Mouse (Mus musculus) G1E (cell line): Measurements from ENCODE around the gene Pdcd11. TPM values are rescaled to one million over a fixed set of nuclear protein-coding genes. Genes with fewer than 3 reads are reported as not detected.

Experiments
- ATAC-seq: 2 replicates; pipeline ENCODE4 v1.8.0; 2016; ENCODE audit warnings: mild to moderate bottlenecking; ENCODE audit not compliant: insufficient number of reproducible peaks, poor library complexity, low FRiP score, severe bottlenecking; ENCODE audit errors: extremely low read depth
- DNase-seq: peaks from one replicate; pipeline ENCODE4 v3.0.0; 2012; ENCODE audit warnings: low spot score
- H3K27me3 ChIP-seq: 2 replicates; pipeline ENCODE4 v1.6.1; 2012; ENCODE audit warnings: mild to moderate bottlenecking, low read length, inconsistent platforms; ENCODE audit not compliant: insufficient read depth
- H3K36me3 ChIP-seq: replicated peaks from 2 replicates; pipeline ENCODE3; 2012; ENCODE audit warnings: mild to moderate bottlenecking, inconsistent platforms
- H3K4me1 ChIP-seq: 2 replicates; pipeline ENCODE4 v1.6.1; 2012; ENCODE audit warnings: low read depth, low read length, inconsistent platforms, mixed read lengths; ENCODE audit not compliant: insufficient read depth
- H3K4me3 ChIP-seq: 2 replicates; pipeline ENCODE4 v1.5.1; 2012; ENCODE audit warnings: low read depth, mild to moderate bottlenecking, inconsistent platforms, low read length, moderate library complexity, mixed read lengths
- H3K9me3 ChIP-seq: replicated peaks from 2 replicates; pipeline ENCODE4 v1.6.1; 2012; ENCODE audit warnings: inconsistent platforms
- CTCF ChIP-seq: IDR thresholded peaks from 2 replicates; pipeline ENCODE4 v1.5.1; 2012; ENCODE audit warnings: low read depth, low read length, inconsistent platforms, mixed read lengths
- GATA1 ChIP-seq: IDR thresholded peaks from 2 replicates; pipeline ENCODE4 v1.6.1; 2012; ENCODE audit warnings: borderline replicate concordance, low read length, inconsistent platforms, mixed read lengths
- GATA2 ChIP-seq: IDR thresholded peaks from 2 replicates; pipeline ENCODE4 v1.6.1; 2012; ENCODE audit warnings: low read depth, low read length, inconsistent platforms, borderline replicate concordance
- POLR2AphosphoS5 ChIP-seq: IDR thresholded peaks from 2 replicates; pipeline ENCODE4 v1.6.1; 2012; ENCODE audit warnings: low read depth, low read length, inconsistent platforms; ENCODE audit not compliant: insufficient replicate concordance
- TAL1 ChIP-seq: conservative IDR thresholded peaks from 2 replicates; pipeline ENCODE4 v1.6.1; 2012; ENCODE audit warnings: low read depth, low read length, inconsistent platforms, mixed read lengths
- polyA plus RNA-seq: library from polyadenylated mRNA; stranded (reverse); fragments of >175 nt; gene quantifications from 2 replicates; pipeline ENCODE4 v1.2.3, GENCODE M21; 2012
- total RNA-seq, 2 experiments: library from RNA; stranded (forward) in 1 of 2; stranded (reverse) in 1 of 2; fragments of 200-1000 nt in 1 of 2; fragments of >200 nt in 1 of 2; fragmentation: Nextera tagmentation in 1 of 2; gene quantifications; 2 replicates each; pipeline ENCODE4 v1.2.3; 2014 to 2017

Pdcd11 gene
- total and polyA plus RNA-seq, 3 experiments: 27.5 to 37.5 (median 30.9) TPM

DNA sequence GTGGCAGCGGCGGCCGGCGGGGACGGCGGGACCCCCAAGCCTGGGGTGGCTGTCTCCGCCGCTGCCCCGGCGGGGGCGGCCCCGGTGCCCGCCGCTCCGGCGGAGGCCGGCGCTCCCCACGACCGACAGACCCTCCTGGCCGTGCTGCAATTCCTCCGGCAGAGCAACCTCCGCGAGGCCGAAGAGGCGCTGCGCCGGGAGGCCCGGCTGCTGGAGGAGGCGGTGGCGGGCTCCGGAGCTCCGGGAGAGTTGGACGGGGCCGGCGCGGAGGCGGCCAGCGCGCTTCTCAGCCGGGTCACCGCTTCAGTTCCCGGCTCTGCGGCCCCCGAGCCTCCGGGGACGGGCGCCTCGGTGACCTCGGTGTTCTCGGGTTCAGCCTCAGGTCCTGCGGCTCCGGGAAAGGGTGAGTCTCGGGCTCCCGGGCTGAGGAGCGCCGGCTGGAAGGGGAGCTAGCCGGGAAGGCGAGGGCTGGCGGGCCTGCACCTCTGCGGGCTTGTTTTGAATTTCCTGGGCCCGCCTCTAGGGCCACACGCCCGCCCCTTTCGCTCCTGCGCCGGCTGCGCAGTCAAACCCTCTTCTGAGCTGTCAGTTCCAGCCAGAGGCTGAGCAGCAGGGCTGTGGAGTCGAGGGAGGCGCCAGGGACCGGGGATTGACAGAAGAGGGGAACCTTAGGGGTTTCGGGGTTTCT is 22.5 kb upstream of the Pdcd11 start:
- Histone ChIP-seq H3K4me3 (peak overlapping the region; percentile 91), H3K9me3 (no peaks in the 10 kb centered on the region), H3K27me3 (no peaks in the 10 kb centered on the region; the same call in 1 of the 2 replicates), H3K36me3 (peaks cover 45% of the 10 kb centered on the region), H3K4me1 (peaks cover 19% of the 10 kb centered on the region)
- peak; percentile 87 for DNase-seq
- ATAC-seq: peak; percentile 88
- no peak for TF ChIP-seq GATA1
- no peak for TF ChIP-seq TAL1
- TF ChIP-seq POLR2AphosphoS5: no peak
- TF ChIP-seq CTCF: no peak
- TF ChIP-seq GATA2: no peak

DNA sequence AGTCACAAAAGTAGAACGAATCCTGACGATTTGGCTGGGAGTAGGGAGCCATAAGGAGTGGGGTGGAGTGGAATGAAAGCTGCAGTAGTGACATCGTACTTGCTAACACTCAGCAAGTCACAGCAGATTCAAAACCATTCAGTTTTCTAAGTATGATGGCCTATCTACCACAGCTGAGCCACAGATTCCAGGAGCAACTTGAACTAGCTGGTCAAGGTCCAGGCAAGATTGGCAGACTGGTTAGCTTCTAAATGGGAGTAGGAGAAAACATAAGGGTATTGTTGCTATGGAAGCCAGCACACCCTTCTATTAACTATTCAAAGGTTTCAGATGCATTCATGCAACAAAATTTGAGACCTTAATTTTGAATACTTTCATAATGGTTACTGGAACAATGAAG is 2.3 kb upstream of the Pdcd11 start:
- Histone ChIP-seq H3K36me3 (peaks cover 60% of the 10 kb centered on the region), H3K4me3 (no peak overlapping the region; the same call in 1 of the 2 replicates), H3K27me3 (no peaks in the 10 kb centered on the region), H3K4me1 (peaks cover 28% of the 10 kb centered on the region), H3K9me3 (no peaks in the 10 kb centered on the region)
- TF ChIP-seq TAL1 (no peak), GATA2 (no peak), GATA1 (no peak)
- DNase-seq (no peak), ATAC-seq (no peak)

DNA sequence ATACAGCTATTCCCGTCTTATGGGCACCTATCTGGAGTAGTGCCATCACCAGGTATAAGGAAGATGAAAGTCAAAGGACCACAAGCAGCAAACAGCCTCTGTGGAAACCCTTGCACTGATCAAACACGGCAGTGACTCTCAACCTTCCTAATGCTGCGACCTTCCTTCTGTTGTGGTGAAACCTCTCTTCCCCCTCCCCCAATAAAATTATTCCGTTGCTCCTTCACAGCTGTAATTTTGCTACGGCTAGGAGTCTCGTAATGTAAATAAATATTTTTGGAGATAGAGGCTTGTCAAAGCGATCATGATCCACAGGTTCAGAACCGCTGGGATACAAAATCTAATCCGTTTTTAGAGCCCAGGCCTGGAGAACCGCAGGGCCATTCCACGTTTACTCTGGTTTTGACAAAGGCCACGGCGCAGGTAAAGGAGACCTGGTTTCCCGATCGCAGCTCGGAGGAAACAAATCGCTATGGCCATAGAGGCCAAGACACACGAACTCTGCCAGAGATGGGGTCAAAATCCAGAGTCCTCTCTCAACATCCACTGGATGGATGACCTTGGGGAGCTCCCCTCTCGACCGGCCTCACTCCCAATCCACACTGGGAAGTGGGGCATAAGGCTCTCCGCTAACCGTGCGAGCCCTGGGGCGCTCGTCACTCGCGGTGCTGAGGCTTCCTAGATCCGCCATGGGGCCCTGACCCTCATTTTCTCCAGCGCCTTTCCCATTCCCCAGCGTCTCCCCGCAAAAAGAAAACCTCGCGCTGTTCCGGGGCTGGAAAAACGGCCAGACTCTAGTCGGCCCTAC is 646 bp upstream of the Pdcd11 start:
- ATAC-seq: no peak
- H3K4me1 ChIP-seq: peaks cover 34% of the 10 kb centered on the region
- peaks cover 61% of the 10 kb centered on the region for H3K36me3 ChIP-seq
- no peaks in the 10 kb centered on the region for H3K27me3 ChIP-seq
- DNase-seq: peak; percentile 31
- H3K4me3 ChIP-seq: peak overlapping the region; percentile 91
- no peaks in the 10 kb centered on the region for H3K9me3 ChIP-seq
- no peak for TF ChIP-seq TAL1
- TF ChIP-seq CTCF: no peak
- TF ChIP-seq GATA1: no peak
- TF ChIP-seq GATA2: no peak
- TF ChIP-seq POLR2AphosphoS5: no peak

DNA sequence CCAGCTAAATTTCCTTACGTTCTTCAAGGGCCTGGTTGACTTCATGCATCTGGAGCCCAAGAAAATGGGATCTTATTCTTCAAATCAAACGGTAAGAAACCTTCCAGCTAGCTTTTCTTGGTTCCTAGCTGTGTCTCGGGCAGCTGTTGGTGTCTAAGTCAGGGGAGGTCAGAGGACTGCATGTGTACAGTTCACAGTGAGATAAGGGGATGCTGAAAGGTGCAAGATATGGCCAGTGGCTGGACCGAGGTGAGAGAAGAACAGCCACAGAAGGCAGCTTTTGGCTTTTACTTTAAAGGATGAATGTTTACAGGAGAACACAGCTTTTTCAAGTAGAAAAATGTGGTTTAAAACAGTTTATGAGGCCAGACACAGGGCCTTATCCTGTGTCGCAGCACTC is 10.5 kb downstream of the Pdcd11 start:
- peaks cover 100% of the 10 kb centered on the region for H3K36me3 ChIP-seq
- no peaks in the 10 kb centered on the region for H3K9me3 ChIP-seq
- no peaks in the 10 kb centered on the region for H3K27me3 ChIP-seq
- ATAC-seq (no peak), DNase-seq (no peak)
- no peak overlapping the region for H3K4me3 ChIP-seq
- TF ChIP-seq GATA1: no peak
- TF ChIP-seq POLR2AphosphoS5: no peak
- no peak for TF ChIP-seq CTCF
- TF ChIP-seq GATA2: no peak
- no peak for TF ChIP-seq TAL1
- H3K4me1 ChIP-seq: peaks cover 11% of the 10 kb centered on the region

DNA sequence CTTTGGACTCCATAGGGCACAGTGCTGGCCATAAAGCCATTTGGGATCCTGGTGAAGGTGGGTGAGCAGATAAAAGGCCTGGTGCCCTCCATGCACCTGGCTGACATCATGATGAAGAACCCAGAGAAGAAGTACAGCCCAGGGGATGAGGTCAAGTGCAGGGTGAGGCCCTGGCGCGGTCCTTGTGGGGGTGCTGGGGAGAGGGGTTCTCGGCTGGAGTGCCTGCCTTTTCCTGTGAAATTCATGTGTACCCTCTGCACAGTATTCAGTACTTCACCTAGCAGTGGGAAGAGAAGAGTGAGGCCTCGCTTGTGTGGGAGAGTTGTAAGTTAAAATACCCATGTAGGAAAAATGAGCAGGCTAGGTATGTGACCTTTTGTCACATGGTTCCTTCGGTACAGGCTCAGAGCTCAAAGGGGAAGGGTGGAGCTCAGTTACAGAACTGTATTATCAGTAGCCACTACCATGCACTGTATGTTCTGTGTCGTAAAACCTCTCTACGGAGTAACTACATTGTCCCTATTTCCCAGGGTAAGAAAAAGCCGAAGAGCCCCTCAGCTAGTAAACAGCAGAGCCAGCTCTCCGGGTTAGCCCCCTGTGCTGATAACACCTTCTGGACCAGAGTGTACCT is 14.2 kb downstream of the Pdcd11 start:
- Histone ChIP-seq H3K9me3 (no peaks in the 10 kb centered on the region), H3K27me3 (no peaks in the 10 kb centered on the region), H3K4me3 (no peak overlapping the region), H3K4me1 (no peaks in the 10 kb centered on the region; the same call in 1 of the 2 replicates), H3K36me3 (peaks cover 100% of the 10 kb centered on the region)
- DNase-seq: no peak
- TF ChIP-seq POLR2AphosphoS5 (no peak), GATA2 (no peak), GATA1 (no peak), CTCF (no peak), TAL1 (no peak)
- ATAC-seq: no peak

DNA sequence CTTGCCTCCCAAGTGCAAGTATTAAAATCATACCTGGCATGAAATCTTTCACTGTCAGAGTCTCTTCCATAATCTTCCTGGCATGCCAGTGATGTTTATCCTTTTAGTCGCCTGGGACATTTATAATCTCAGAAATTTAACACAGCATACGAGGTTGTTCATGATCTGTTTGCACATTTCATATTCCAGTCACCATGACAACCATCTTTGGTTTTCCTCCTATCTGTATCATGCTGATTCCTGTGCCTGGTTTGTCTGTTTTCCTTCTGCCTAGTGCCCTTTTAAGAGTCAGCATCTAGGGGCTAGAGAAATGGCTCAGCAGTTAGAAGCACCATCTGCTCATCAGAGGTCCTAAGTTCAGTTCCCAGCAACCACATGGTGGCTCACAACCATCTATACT is 28.1 kb downstream of the Pdcd11 start:
- no peak overlapping the region for H3K4me3 ChIP-seq
- H3K27me3 ChIP-seq: no peaks in the 10 kb centered on the region
- TF ChIP-seq TAL1: no peak
- no peak for TF ChIP-seq GATA1
- TF ChIP-seq GATA2: no peak
- TF ChIP-seq CTCF: no peak
- no peak for TF ChIP-seq POLR2AphosphoS5
- H3K36me3 ChIP-seq: peaks cover 97% of the 10 kb centered on the region
- H3K4me1 ChIP-seq: peaks cover 5% of the 10 kb centered on the region; the same call in 1 of the 2 replicates
- no peak for DNase-seq
- no peak for ATAC-seq
- H3K9me3 ChIP-seq: no peaks in the 10 kb centered on the region
